Mouse (Mus musculus): ENCODE measurements around the gene Dennd1a. TPM values are rescaled to one million over a fixed set of nuclear protein-coding genes. Genes with fewer than 3 reads are reported as not detected.

Gene Dennd1a
- total RNA-seq, 1 experiment from 2014 or later: 35.3 TPM

GRCm38 (mm10) chr2:37814820-37815361 lies 472.3 kb downstream of the Dennd1a start:
- no peak for ATAC-seq (ENCODE audit: extremely low read depth, insufficient number of reproducible peaks, low FRiP score, poor library complexity, severe bottlenecking)

GRCm38 (mm10) chr2:37812401-37812800 lies 474.8 kb downstream of the Dennd1a start:
- ATAC-seq (ENCODE audit: extremely low read depth, insufficient number of reproducible peaks, low FRiP score, poor library complexity, severe bottlenecking): no peak

- ATAC-seq (ENCODE audit: extremely low read depth, insufficient number of reproducible peaks, low FRiP score, poor library complexity, severe bottlenecking): no peak
These were observed 475.5 kb downstream of the Dennd1a start for GRCm38 (mm10) chr2:37811682-37812081.

- ATAC-seq (ENCODE audit: extremely low read depth, insufficient number of reproducible peaks, low FRiP score, poor library complexity, severe bottlenecking): peak; percentile 42; the same call in 1 of the 2 replicates
These were observed 484.5 kb downstream of the Dennd1a start for GRCm38 (mm10) chr2:37802610-37803212.

GRCm38 (mm10) chr2:37801687-37802086 lies 485.5 kb downstream of the Dennd1a start:
- no peak for ATAC-seq (ENCODE audit: extremely low read depth, insufficient number of reproducible peaks, low FRiP score, poor library complexity, severe bottlenecking)

- ATAC-seq (ENCODE audit: extremely low read depth, insufficient number of reproducible peaks, low FRiP score, poor library complexity, severe bottlenecking): no peak
These were observed 488.1 kb downstream of the Dennd1a start for GRCm38 (mm10) chr2:37799137-37799536.

- ATAC-seq (ENCODE audit: extremely low read depth, insufficient number of reproducible peaks, low FRiP score, poor library complexity, severe bottlenecking): no peak
These were observed 490.1 kb downstream of the Dennd1a start for GRCm38 (mm10) chr2:37797046-37797445.

GRCm38 (mm10) chr2:37796021-37796420 lies 491.2 kb downstream of the Dennd1a start:
- no peak for ATAC-seq (ENCODE audit: extremely low read depth, insufficient number of reproducible peaks, low FRiP score, poor library complexity, severe bottlenecking)

GRCm38 (mm10) chr2:37791340-37791739 lies 495.9 kb downstream of the Dennd1a start:
- no peak for ATAC-seq (ENCODE audit: extremely low read depth, insufficient number of reproducible peaks, low FRiP score, poor library complexity, severe bottlenecking)

- no peak for ATAC-seq (ENCODE audit: extremely low read depth, insufficient number of reproducible peaks, low FRiP score, poor library complexity, severe bottlenecking)
These were observed 496.5 kb downstream of the Dennd1a start for GRCm38 (mm10) chr2:37790738-37791137.

- no peak for ATAC-seq (ENCODE audit: extremely low read depth, insufficient number of reproducible peaks, low FRiP score, poor library complexity, severe bottlenecking)
These were observed 497.2 kb downstream of the Dennd1a start for GRCm38 (mm10) chr2:37789995-37790394.

- no peak for ATAC-seq (ENCODE audit: extremely low read depth, insufficient number of reproducible peaks, low FRiP score, poor library complexity, severe bottlenecking)
These were observed 498.2 kb downstream of the Dennd1a start for GRCm38 (mm10) chr2:37789029-37789428.

- ATAC-seq (ENCODE audit: extremely low read depth, insufficient number of reproducible peaks, low FRiP score, poor library complexity, severe bottlenecking): no peak
These were observed 498.8 kb downstream of the Dennd1a start for GRCm38 (mm10) chr2:37788176-37788962.

- no peak for ATAC-seq (ENCODE audit: extremely low read depth, insufficient number of reproducible peaks, low FRiP score, poor library complexity, severe bottlenecking)
These were observed 500.7 kb downstream of the Dennd1a start for GRCm38 (mm10) chr2:37786461-37786860.

GRCm38 (mm10) chr2:37784473-37784872 lies 502.7 kb downstream of the Dennd1a start:
- no peak for ATAC-seq (ENCODE audit: extremely low read depth, insufficient number of reproducible peaks, low FRiP score, poor library complexity, severe bottlenecking)

GRCm38 (mm10) chr2:37782002-37782401 lies 505.2 kb downstream of the Dennd1a start:
- no peak for ATAC-seq (ENCODE audit: extremely low read depth, insufficient number of reproducible peaks, low FRiP score, poor library complexity, severe bottlenecking)

GRCm38 (mm10) chr2:37781421-37781820 lies 505.8 kb downstream of the Dennd1a start:
- no peak for ATAC-seq (ENCODE audit: extremely low read depth, insufficient number of reproducible peaks, low FRiP score, poor library complexity, severe bottlenecking)

GRCm38 (mm10) chr2:37780270-37780929 lies 506.8 kb downstream of the Dennd1a start:
- peak; percentile 21; the same call in 1 of the 2 replicates for ATAC-seq (ENCODE audit: extremely low read depth, insufficient number of reproducible peaks, low FRiP score, poor library complexity, severe bottlenecking)

- no peak for ATAC-seq (ENCODE audit: extremely low read depth, insufficient number of reproducible peaks, low FRiP score, poor library complexity, severe bottlenecking)
These were observed 509.1 kb downstream of the Dennd1a start for GRCm38 (mm10) chr2:37777958-37778720.

Data from neutrophil, adult 5-6 weeks (primary cell).